Mouse (Mus musculus): Measurements from ENCODE around the gene Clec16a.
A peak's percentile ranks its signal among the peaks of the same experiment; 100 is the strongest.

Clec16a gene

DNA sequence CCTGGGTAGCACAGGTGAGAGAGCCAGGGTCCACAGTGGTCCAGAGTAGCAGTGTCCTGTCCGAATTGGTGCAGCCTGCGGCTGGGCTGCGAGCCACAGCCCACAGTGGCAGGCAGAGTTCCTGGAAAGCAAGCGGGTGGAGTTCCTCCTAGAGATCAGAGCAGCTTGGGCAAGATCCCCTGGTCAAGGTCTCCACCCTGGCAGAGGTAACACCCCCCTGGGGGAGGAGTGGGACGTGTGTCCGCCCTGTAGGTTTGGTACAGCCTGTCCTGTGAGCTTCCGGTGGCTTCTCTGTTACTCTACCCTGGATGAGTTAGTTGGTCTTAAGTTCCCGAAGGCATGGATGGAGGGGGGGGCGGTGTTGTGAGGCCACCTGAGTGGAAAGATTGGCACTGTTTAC, 223.7 kb downstream of the Clec16a start:
- no peak for DNase-seq (ENCODE audit: low spot score)

DNA sequence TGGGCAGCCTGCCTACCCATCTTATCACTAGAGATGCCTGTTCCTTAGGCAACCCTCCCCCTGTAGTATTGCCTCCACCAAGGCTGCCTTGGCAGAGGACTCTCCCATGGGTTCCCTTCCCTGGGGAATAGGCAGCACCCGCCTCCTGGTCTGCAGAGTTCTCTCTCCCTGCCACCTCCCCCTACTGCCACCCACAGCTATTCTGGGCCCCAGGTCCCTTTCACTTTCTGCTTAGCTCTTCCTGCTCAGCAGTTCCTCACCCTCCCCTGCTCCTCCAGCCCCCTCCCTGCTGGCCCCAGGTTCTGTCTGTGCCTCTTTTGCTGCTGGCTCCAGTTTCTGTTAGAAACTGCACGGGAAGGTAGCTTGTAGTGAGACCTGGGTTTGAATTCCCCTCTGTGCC, 224.5 kb downstream of the Clec16a start:
- no peak for DNase-seq (ENCODE audit: low spot score)

DNA sequence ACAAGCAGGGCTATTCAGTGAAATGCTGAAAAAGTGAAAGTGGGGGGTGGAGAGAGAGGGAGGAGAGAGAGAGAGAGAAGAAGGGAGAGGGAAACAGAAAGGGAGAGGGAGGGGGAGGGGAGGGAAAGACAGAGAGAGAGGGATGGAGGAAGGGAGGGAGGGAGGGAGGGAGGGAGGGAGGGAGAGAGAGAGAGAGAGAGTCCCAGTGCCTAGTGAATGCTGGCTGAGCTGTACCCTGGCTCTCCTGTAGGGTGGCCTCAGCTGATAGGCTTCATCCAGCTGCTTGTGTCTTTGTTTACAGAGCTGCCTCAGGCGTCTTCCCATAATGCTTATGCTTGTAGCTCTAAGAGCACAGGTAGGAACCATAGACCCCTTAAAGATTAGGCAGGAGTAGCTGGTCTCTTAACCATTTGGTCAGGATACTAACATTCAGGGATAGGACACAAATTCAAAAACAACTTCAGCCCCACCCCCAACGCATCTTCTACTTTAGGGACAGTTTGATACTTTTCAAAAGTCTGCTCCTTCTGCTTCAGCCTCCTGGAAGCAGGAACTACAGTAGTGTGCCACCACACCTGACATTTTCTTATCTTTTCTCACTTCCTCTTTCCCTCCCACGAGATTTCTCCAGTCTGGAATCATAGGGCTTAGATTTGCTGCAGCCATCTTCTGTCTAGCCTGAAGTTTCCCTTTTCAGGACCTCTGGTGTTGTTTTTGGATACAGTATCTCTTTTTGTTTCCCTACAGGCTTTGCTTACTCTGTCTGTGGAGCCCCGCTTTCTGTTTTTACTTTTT, 225.6 kb downstream of the Clec16a start:
- no peak for DNase-seq (ENCODE audit: low spot score)

DNA sequence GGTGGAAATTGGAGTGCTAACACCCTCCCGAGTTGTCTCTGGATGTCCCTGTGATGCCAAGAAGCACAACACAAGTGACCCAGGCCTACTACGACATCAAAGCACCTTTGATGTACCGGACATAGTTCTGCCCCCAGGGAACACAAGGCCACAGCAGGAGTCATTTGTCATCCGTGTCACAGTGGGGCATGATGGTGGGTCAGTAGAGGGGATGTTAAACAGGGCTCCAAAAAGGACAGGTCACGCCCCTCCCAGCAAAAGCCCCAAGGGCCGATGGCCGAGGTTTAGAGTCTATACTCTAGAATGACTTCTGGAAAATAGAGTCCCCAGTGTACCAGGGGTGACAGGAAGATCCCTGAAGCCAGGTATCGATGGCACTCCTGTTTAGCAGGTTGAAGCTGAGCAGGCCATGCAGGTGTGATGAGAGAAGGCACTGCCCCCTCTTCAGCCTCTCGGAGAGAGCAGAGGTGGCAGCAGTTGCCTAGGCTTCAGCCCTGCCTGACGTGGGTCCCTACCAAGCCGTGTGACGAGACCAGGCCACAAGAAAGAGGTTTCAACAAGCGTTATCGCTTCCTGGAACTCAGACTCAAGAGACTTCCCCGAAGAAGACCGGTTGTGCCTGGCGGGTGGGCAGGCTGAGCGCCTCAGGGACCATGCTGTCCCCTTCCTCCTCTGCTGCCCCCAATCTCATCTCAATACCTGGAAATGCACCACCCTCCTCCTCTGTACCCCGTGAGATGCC, 226.8 kb downstream of the Clec16a start:
- no peak for DNase-seq (ENCODE audit: low spot score)

DNA sequence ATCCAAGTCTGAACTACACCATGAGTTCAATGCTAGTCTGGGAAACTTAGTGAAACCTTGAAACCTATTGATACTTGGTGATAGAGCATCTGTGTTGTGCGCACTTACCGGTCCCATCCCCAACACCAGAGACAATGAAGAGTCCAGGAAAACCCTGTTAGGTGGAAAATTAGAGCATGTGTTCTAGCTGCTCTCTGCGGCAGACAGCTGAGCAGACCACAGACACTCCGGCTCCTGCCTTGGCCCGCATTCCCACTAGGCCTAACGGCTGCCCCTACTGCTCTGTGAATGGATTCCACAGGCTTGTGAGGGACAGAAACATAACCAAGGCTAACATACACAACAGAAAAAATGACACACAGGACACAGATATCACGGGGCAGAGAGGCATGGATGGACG, 228.4 kb downstream of the Clec16a start:
- no peak for DNase-seq (ENCODE audit: low spot score)

DNA sequence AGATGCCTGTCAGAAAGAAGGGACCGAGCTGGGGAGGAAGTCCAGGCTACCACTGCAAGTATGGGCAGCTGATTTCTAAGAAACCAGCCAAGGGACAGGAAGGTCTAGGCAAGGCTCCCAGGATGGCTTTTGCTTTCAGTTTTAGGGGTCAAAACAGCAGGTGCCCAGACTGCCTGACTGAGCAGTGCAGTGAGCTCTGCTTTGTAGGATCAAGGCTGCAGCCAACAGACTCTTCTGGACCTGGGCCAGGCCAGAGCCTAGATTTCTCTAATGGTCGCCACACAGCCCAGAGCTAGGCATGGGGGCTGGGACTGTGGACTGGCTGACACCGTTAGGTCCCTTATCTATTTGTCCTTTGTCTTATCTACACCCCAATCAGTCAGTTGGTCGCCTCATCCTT, 229.6 kb downstream of the Clec16a start:
- DNase-seq (ENCODE audit: low spot score) = no peak

DNA sequence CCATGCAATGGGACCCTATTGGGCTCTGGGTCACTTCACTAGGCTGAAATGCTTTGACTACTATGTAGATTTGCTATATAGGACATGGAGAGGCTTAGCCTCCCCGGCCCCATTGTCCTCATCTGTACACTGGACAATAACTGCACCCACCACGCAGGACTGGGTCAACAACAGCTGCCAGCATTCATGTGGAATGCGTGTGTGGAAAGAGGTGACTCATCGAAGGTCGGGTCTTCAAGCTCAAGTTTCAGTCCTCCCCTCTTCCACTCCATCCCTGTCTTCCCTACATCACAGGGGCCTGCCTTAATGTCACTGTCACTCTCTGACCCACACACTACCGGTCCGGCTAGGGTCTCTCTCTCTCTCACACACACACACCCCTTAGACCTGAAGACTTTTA, 231.2 kb downstream of the Clec16a start:
- no peak for DNase-seq (ENCODE audit: low spot score)

DNA sequence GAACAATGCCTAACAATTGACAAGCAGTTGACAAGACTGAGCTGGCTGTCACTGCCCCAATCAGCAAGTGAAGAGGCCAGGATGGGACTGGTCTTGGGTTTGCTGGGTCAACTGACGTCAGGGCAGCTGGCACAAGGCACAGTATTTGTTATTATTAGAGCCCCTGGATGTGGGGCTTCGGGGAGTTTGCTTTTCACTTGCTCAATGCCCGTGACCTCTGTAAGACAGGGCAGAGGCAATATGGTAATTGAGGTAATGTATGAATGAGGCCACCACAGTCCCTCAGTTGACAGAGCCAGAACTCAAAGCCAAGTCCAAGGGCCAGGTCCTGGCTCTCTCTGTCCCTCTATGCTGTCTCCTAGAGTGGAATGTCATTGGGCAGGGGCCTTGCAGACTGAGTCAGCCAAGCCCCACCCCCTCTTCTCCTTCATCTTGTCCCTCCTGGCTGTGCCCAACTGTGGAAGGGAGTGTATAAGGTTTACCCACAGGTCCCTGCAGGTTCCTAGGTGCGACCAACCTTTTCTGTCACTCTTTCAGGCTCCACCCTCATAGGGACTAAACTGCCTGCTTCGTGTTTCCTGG, 232.5 kb downstream of the Clec16a start:
- DNase-seq (ENCODE audit: low spot score) = no peak

DNA sequence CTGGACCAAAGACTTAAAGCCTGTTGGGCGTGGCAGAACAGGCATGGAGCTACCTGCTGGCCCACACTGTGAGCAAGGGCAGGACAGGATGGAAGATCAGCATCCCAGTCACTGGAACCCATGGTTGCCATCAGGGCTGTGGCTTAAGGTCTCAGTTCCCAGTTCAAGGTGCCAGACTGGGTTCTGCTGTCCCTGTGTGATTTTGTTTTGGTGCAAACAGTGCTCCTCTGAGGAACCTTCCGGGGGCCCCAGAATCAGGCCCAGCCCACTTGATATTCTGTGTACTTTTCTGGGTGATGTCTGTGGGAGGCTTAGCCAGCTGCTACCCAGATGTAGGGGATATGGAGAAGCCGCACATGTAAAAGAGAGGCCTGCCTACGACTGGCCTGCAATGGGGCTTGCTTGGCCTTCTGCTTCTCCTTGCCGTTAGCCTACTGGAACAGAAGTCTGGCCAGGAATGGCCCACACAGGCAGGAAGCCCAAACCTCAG, 235.5 kb downstream of the Clec16a start:
- DNase-seq (ENCODE audit: low spot score) = no peak

DNA sequence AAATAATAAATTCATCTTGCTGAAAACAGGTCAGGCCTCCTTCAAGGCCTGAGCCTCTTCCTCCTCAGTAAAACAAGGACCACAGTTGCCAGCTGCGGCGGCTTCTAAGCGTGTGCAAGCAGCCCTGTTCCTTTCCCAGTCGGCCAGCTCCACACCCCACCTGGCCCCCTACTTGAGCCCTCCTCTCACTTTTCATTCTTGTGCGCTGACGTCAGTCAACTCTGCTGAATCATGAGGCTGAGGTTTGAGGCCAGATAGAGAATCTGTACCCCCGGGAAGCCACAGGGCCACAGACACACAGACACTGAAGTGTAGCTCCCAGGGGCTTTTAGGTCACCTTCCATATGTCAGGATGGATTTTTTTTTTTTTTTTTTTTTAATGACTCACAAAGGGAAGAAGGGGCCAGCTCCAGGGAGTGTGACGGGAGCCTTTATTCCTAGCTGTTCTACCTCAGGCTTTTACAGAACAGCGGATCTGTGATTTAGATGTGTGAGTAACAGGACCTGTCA, 236.8 kb downstream of the Clec16a start:
- no peak for DNase-seq (ENCODE audit: low spot score)

DNA sequence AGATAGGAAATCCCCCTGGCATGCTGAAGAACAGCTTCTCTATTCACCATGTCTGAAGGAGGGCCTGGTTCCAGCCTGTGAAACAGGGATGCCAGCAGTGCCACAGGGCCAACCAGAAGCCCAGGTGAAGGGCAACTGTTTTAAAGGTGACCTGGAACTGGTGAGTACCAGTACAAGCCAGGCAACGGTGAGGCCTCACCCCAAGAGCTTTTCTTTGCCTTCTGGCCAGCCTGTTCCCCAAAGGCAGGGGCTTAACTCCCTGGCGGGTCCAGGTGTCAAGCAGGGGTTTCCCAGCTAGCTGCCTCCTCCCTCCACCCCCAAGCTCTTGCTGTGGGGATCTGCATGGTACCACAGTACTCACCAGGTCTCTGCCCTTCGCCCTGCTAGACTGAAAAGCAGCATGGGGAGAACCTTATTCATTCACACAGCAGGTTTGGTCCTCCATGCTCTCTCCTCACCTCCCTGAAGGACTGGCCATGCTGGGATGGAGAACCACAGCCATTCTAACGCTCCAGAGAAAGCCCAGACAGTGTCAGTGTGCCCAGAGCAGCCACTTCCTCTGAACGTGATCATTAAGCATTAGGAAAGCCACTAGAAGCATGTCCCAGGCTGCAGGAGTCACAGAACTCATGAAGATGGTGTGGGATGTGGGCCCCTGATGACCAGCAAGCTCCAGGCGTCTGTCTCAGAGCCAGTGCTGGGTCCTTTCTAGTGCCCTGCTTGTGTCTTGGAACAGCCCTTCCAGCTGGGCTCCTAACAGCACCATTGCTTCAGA, 237.4 kb downstream of the Clec16a start:
- DNase-seq (ENCODE audit: low spot score) = no peak

DNA sequence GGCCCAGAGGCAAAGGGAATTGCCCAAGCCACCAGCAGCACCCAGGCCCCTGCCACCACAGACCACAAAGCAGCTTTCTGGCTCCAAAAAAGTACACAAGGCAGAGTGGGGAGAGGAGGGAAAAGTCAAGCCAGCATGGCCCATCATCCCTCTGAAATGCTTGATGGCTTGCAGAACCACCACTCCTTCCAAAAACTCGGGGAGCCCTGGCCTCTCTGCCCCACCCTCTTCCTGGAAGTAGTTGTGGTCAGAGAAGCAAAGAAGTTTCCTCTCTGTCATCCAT, 238.0 kb downstream of the Clec16a start:
- no peak for DNase-seq (ENCODE audit: low spot score)

DNA sequence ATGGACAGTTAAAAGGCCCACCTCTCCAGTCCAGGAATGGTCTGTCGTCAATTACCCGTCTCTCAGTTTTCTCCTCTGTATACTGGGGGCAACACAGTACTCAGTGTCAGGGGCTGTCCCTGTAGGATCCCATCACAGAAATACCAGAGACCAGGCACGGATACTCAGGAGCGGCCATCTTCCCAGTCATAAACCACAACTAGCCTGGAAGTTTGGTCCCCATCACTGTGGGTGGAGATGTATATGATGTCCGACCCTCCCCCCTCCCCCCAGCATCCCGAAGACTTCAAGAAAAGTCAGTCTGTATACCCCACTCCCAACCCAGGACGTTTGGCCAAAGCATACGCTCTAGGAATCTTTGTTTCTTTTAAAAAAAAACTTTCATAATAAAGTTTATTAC, 238.3 kb downstream of the Clec16a start:
- no peak for DNase-seq (ENCODE audit: low spot score)

DNA sequence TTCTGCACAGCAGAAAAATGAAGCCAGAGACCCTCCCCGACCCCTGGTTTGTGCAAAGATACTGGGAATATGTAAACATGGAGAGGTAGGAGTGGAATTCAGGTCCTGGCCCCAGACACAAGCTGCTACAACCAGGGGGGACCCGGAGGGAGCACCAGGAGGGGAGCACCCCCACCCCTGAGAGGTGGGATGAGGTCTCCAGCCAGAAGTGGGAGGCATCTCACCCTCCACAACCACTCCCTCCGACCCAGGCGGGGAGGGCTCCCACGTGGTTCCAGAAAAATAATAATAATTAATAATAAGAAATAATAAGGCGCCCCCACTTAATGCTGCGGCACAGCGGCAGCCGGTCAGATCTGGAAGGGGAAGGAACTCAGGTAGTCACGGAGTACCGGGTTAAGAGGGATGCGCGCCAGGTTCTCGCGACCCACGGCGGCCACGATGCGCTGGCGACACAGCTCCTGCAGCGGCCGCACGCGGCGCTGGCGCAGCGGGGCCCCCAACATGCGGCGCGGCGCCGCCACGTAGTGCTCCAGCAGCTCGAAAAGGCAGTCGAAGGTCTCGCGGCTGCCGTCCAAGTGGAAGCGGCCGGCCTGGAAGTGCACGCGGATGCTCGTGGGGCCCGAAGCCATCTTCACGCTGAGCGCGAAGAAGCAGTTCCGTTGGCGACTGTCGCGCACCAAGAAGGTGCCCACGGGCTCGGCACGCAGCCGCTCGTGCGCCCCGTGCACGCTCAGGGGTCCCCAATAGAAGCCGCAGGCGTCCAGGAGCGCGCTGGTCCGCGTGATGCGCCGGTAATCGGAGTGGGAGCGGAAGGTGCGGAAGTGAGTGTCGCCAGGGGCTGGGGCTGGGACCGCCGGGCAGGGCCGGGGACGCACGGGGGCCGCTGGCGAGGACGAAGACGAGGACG, 239.0 kb downstream of the Clec16a start:
- no peak for DNase-seq (ENCODE audit: low spot score)

DNA sequence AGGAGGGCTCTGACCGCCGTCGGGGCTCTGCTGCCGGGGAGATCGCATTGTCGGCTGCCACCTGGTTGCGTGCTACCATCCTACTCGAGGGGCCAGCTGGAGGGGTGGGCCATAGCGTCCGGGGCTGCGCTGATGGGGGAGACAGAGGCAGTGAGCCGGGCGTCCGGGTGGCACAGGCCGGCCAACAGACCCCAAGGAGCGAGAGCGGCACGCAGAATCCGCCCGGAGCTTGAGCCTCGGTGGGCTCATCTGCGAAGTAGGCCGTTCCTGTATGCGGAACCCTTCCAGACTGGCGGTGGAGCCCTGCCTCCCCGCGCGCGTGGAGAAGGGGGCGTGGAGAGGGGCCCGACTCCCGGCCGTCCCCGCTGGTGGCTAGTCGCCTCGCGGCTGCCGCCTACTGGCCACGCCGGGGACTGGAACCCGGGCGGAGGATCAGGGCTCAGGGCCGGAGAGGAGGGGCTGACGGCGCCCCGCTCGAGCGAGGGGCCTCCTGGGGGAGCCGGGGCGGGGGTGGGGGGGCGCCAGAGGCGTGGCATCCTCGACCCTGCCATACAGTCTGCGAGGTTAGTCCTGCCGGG, 239.7 kb downstream of the Clec16a start:
- DNase-seq (ENCODE audit: low spot score) = peak; percentile 96

DNA sequence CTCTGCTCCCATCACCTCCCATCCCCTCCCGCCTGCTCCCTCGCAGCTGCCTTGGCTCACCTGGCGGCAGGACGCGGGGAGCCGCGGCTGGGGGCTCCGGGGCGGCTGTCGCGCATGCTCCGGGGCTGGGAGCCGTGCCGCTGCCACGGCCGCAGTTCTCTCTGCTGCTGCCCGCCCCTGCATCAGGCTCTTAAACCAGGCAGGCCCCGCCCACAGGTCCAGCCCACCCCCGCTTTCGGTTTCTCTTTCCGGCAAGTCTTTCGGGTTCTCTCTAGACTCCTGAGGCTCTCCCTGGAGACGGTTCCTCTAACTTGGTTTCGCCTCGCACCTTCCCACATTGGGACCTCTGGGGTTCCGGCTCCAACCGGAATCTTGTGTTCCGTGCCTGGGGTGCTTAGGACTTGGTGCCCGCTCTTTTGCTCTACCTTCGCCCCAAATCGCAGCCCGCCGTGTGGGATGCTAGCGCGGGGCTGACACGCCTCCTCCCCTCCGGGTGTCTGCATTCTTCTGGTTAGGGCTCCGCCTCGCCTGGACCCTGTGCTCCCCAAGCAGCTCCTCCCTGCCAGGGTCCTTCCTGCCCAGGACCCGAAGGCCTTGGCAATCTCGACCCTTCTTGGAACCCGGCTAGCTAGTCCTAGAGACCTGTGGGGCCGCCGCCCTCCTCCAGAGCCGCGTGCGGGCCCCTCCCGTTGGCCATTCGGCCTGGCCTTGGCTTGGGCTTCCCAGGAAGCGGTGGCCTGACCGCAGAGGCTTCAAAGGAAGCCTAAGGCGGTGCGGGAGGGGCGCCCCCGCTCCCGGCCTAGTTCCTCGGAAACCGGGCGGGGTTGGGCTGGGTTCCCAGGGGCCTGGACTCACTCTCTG, 240.5 kb downstream of the Clec16a start, which contains the start of gene Socs1:
Socs1 (minus strand) TSS at position 166 of the 861 bp plus-strand sequence.
- DNase-seq (ENCODE audit: low spot score) = peak; percentile 82

DNA sequence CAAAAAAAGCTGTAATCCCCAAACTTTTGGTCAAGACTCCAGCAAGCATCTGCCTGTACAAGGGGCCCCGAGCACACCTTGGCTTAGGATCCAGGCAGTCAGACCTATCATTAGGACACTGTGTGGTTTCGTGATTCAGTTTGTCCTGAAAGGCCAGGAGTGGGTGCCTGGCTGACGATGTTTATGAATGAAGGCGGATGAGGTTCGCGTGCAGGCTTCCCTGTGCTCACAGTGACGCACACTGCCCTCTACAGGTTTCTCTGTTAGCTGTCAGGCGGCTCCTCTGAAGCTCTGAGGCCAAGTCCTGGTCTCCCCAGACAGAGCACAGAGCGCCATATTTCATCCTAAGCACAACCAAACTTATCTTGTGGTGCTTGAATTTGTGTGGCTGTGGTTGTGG, 241.1 kb downstream of the Clec16a start:
- DNase-seq (ENCODE audit: low spot score) = peak; percentile 46

DNA sequence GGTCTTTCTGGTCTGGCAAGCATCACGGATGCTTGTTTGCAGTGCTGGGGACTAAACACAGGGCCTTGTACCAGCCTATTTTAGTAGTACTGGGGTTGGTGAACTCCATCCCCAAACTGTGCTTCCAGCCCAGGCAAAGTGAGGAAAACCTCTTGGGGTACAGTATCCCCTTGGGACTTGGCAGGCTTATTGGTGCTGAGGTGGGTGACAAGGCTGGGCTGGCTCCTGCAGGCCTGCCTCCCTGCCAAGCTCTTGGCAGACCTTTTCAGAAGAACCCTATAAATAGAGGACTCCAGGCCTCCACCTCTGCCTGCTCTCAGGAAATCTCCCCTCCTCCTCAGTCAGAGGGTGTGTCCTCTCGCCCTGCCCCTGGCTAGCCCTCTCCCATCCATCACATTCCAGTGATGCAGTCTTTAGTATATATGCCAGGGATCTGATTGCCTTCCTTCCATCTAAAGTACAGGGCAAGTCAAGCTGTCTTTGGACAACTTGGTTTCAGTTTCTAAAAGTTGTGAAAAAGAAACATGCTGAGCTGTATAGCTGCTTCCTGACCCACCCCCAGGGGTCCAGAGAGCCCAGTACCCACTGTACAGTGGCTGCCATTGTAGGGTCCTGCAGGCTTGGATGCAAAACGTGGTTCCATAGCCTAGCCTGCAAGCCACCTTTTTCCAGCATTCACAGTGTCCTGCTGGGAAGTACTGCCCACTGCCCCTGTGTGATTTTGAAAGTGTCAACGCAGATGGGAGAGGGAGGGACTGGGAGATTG, 241.8 kb downstream of the Clec16a start:
- no peak for DNase-seq (ENCODE audit: low spot score)

DNA sequence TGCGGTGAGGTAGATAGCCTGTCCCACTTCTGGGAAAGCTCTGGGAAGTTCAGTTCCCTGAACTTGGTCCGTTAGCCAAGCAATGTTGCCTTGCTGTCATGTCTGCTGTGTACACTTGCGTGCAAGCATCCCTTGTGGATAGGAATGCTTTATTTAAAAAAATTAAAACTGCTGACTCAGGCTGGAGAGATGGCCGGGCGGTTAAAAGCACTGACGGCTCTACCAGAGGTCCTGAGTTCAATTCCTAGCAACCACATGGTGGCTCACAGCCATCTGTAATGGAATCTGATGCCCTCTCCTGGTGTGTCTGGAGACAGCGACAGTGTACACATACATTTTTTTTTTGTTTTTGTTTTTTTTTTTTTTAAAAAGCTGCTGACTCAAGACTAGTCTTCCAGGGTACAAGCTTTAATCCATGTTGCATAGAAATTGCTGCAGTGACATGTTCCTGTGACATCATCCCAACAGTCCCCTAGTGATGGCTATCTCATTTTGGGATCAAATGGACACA, 242.5 kb downstream of the Clec16a start:
- DNase-seq (ENCODE audit: low spot score) = no peak

All from ovary, postnatal 10 days (tissue).